Mouse (Mus musculus): Measurements from ENCODE around the gene Fhit. TPM values are rescaled to one million over a fixed set of nuclear protein-coding genes. Genes with fewer than 3 reads are reported as not detected.

Gene Fhit
- polyA plus RNA-seq, 1 experiment: not detected

DNA sequence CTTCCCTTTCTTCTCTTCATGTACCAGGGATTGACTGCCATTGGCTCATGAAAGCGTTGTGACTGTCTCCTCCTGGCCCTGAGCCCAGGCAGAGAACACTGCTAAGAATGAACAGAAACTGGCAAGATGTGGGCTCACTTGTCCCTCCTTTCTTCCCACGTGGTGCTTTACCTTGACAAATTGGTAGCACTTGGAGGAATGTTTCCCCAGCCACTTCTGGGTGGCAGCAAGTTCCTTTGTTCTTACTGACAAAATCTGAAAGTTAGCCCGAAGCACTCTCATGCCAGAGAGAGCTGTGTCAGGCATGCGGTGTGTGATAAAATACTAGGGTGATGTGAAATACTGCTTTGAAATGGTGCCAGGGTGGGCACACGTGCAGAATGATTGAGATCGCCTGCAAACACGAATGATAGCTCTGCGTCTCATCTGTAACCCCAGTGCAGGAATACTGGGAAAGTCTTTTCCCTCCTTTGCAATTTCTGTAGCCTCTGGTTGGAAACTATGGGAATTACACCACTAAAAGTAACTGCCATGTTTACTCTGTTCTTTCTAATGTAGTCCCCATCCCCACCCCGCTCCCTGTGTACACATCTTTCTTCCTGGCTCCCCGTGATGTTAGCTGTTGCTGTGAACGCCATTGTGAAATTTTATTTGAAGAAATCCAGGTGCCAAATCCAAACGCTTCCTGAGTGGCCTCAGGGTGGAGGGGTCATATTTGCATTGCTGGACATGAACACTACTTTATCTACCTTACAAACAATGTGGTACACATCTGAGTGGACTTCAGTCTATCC, 1555.1 kb downstream of the Fhit start:
- Histone ChIP-seq H3K9me3 (ENCODE audit: control insufficient read depth, low read length) (no peaks in the 10 kb centered on the region; the same call in 1 of the 2 replicates), H3K27me3 (ENCODE audit: control insufficient read depth) (no peaks in the 10 kb centered on the region), H3K4me1 (ENCODE audit: control insufficient read depth) (no peaks in the 10 kb centered on the region), H3K36me3 (ENCODE audit: control insufficient read depth) (no peaks in the 10 kb centered on the region), H3K4me3 (replicated peaks) (no peak overlapping the region)
- TF ChIP-seq TAL1 (IDR thresholded peaks at IDR 0.05; ENCODE audit: low read length) (no peak), GATA1 (IDR thresholded peaks at IDR 0.05; ENCODE audit: low read length) (no peak)

DNA sequence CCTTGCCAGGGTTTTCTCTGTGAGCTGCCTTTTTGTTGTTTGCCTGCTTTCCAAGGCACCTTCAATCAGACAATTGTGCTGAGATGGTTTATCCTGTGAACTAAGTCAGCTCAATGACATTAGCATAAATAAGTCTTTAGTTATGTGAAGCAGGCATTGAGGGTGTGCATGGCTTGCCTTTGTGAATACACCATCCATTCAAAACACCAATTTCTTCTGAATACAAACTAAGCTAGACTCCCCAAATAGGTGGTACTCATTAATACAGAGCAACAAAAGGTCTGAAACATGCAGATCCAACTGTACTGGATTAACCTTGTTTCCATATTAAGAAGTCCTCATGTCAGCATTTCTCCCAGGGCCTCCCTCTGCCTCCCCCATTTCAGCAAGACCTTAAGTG, 1561.6 kb downstream of the Fhit start:
- H3K36me3 ChIP-seq (ENCODE audit: control insufficient read depth): no peaks in the 10 kb centered on the region

DNA sequence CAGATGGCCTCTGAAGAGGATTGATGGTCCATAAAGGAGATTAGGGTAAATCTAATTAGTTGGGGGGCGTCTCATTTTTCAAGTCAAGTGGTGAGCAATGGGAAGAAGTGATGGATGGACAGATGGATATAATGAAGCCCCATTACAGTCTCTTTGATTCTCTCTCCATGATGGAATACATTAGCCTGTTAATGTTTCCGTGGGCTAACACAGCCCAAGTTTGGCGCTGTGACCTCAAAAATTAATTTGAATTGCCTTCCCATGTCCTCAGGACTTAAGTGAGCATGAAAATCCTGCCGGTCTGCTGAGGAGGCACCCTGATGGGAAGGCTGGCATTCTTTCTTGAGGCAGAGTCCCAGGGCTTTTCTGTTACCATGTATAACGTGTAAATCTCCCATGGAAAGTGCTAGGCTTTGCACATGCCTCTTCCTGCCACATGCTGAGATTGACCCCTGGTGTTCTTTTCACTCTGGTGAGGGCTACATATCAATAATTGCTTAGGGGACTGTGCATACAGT, 1564.3 kb downstream of the Fhit start:
- TF ChIP-seq TAL1 (IDR thresholded peaks at IDR 0.05; ENCODE audit: low read length): no peak
- no peak for TF ChIP-seq GATA1 (IDR thresholded peaks at IDR 0.05; ENCODE audit: low read length)
- no peaks in the 10 kb centered on the region for H3K36me3 ChIP-seq (ENCODE audit: control insufficient read depth)
- H3K4me3 ChIP-seq (replicated peaks): no peak overlapping the region
- H3K4me1 ChIP-seq (ENCODE audit: control insufficient read depth): no peaks in the 10 kb centered on the region
- H3K9me3 ChIP-seq (ENCODE audit: control insufficient read depth, low read length): no peaks in the 10 kb centered on the region
- no peaks in the 10 kb centered on the region for H3K27me3 ChIP-seq (ENCODE audit: control insufficient read depth)

More for the DNA sequence above, 1561.6 kb downstream of the Fhit start:
- no peaks in the 10 kb centered on the region for H3K4me1 ChIP-seq (ENCODE audit: control insufficient read depth)
- no peak for TF ChIP-seq GATA1 (IDR thresholded peaks at IDR 0.05; ENCODE audit: low read length)
- TF ChIP-seq TAL1 (IDR thresholded peaks at IDR 0.05; ENCODE audit: low read length): no peak
- H3K27me3 ChIP-seq (ENCODE audit: control insufficient read depth): no peaks in the 10 kb centered on the region
- no peak overlapping the region for H3K4me3 ChIP-seq (replicated peaks)
- H3K9me3 ChIP-seq (ENCODE audit: control insufficient read depth, low read length): no peaks in the 10 kb centered on the region

DNA sequence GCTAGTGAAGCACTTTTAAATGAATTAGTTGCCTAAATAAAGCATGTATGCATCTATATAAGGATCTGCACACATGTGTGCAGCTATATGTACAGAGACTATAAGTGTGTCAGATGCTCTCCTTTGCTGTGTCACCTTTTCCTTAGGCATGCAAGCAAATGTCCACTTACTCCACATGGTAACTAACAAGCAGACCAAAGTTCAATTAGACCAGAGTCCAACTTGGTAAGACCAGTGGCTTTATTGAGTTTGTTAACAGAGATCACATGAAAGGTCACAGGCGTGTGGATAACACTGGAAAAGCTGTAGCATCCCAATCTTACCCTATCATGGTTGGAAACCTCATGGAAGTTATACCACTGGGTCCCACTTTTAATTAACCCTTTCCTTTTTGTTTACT, 1572.7 kb downstream of the Fhit start:
- no peak for TF ChIP-seq GATA1 (IDR thresholded peaks at IDR 0.05; ENCODE audit: low read length)
- no peak for TF ChIP-seq TAL1 (IDR thresholded peaks at IDR 0.05; ENCODE audit: low read length)
- Histone ChIP-seq H3K4me1 (ENCODE audit: control insufficient read depth) (no peaks in the 10 kb centered on the region), H3K36me3 (ENCODE audit: control insufficient read depth) (no peaks in the 10 kb centered on the region), H3K27me3 (ENCODE audit: control insufficient read depth) (no peaks in the 10 kb centered on the region), H3K9me3 (ENCODE audit: control insufficient read depth, low read length) (no peaks in the 10 kb centered on the region), H3K4me3 (replicated peaks) (no peak overlapping the region)

DNA sequence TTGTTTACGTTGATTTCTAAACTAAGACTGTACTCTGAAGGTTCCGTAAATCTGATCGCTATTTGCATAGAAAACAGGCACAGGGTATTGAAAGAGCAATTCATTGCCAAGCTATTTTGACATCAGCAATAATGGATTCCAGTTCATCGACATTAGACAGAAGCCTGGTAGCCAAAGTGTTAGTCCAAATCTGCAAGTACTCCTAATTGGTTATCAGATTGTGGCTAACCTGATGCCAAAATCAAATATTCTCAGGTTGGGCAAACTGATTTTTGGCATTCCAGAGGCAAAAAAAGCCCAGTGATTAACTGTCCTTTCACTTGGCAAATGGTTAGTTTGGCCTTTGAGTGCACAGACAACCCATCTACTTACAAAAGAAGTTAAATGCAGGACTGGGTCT, 1573.9 kb downstream of the Fhit start:
- Histone ChIP-seq H3K36me3 (ENCODE audit: control insufficient read depth) (no peaks in the 10 kb centered on the region), H3K4me3 (replicated peaks) (no peak overlapping the region), H3K4me1 (ENCODE audit: control insufficient read depth) (no peaks in the 10 kb centered on the region), H3K9me3 (ENCODE audit: control insufficient read depth, low read length) (no peaks in the 10 kb centered on the region), H3K27me3 (ENCODE audit: control insufficient read depth) (no peaks in the 10 kb centered on the region)
- TF ChIP-seq GATA1 (IDR thresholded peaks at IDR 0.05; ENCODE audit: low read length) (no peak), TAL1 (IDR thresholded peaks at IDR 0.05; ENCODE audit: low read length) (no peak)

DNA sequence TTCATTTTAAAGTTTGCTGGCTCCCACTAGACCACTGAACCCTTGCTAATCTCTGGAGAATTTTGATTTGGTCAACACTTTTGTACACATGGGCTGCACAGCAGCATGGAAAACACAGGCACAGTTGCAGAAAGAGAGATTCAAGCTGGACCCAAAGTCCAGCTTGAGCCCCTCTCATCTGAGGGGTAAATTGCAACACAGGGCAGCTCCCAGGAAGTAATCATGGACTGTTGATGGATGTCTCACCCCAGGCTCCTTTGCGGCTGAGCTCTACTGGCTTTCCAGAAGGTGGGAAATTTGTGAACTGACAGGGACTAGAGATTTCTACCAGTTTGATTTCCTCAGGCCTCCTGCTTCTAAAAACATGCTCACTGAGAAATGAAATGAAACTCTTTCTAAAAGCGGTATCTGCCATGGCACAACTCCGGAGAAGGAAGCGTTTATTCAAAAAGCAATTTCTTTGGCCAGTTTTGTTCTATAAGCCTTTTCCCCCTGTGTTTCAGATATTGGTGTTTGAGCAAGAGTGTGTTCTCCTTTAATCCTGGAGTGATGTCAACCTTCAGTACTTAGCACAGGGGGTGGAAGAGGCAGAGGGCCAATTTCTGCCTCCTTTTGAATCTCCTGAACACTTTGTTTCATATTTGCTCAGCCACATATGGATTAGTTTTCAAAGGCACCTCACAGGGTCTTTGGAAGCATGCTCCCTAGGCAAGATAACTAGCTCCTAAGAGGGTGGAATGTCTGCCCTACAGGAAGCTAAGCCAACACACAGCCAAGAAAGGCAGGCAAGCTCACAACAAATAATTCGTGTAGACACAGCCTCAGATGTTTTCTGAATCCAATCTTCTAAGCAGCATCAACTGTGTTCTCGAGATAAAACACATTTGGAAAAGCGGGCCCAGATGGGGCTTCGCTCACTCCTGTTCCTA, 1578.3 kb downstream of the Fhit start:
- Histone ChIP-seq H3K9me3 (ENCODE audit: control insufficient read depth, low read length) (no peaks in the 10 kb centered on the region), H3K4me1 (ENCODE audit: control insufficient read depth) (no peaks in the 10 kb centered on the region)
- TF ChIP-seq TAL1 (IDR thresholded peaks at IDR 0.05; ENCODE audit: low read length) (no peak), GATA1 (IDR thresholded peaks at IDR 0.05; ENCODE audit: low read length) (no peak)

DNA sequence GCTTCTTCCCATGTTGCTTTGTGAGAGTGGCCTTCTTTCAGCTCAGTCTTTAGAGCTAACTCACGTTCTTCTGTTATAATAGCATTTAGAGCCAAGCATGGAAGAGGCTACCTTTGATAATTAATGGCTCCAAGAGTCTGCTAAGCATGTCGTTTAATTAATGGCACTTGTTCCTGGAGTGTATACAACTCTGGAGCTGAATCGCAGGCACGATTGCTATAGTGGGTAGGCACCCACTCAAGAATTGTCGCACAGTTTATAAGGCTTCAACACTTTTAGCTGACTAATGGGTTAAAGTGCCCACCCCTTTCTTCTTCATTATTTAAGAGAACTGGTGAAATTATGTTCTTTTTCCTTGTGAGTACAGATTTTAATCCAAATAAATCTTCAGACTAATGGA, 1605.5 kb downstream of the Fhit start:
- H3K4me3 ChIP-seq (replicated peaks): no peak overlapping the region
- no peak for TF ChIP-seq TAL1 (IDR thresholded peaks at IDR 0.05; ENCODE audit: low read length)
- no peak for TF ChIP-seq GATA1 (IDR thresholded peaks at IDR 0.05; ENCODE audit: low read length)
- no peaks in the 10 kb centered on the region for H3K4me1 ChIP-seq (ENCODE audit: control insufficient read depth)
- H3K9me3 ChIP-seq (ENCODE audit: control insufficient read depth, low read length): no peaks in the 10 kb centered on the region
- no peaks in the 10 kb centered on the region for H3K27me3 ChIP-seq (ENCODE audit: control insufficient read depth)
- no peaks in the 10 kb centered on the region for H3K36me3 ChIP-seq (ENCODE audit: control insufficient read depth)

More for the DNA sequence above, 1578.3 kb downstream of the Fhit start:
- no peaks in the 10 kb centered on the region for H3K27me3 ChIP-seq (ENCODE audit: control insufficient read depth)
- H3K4me3 ChIP-seq (replicated peaks): no peak overlapping the region
- H3K36me3 ChIP-seq (ENCODE audit: control insufficient read depth): no peaks in the 10 kb centered on the region

DNA sequence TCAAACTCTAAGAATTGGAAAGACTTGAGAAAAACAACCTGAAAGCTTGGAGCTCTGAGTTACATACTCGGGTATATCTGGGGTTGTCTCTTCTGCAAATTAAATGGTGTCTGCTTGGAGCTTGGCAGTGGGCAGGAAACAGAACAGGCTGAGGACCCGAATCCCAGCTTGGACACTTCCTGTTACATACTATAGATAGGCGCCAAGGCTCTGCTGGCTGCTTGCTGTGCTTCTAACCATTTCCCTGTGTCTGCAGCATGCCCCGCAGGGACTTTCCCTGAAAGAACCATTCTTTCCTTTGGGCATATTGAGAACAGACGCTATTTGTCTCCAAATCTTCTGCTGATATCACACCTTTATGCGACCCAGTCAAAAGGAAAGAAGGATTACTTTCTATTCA, 1606.0 kb downstream of the Fhit start:
- Histone ChIP-seq H3K9me3 (ENCODE audit: control insufficient read depth, low read length) (no peaks in the 10 kb centered on the region), H3K27me3 (ENCODE audit: control insufficient read depth) (no peaks in the 10 kb centered on the region), H3K4me1 (ENCODE audit: control insufficient read depth) (no peaks in the 10 kb centered on the region), H3K36me3 (ENCODE audit: control insufficient read depth) (no peaks in the 10 kb centered on the region), H3K4me3 (replicated peaks) (no peak overlapping the region)
- TF ChIP-seq TAL1 (IDR thresholded peaks at IDR 0.05; ENCODE audit: low read length): no peak
- no peak for TF ChIP-seq GATA1 (IDR thresholded peaks at IDR 0.05; ENCODE audit: low read length)

DNA sequence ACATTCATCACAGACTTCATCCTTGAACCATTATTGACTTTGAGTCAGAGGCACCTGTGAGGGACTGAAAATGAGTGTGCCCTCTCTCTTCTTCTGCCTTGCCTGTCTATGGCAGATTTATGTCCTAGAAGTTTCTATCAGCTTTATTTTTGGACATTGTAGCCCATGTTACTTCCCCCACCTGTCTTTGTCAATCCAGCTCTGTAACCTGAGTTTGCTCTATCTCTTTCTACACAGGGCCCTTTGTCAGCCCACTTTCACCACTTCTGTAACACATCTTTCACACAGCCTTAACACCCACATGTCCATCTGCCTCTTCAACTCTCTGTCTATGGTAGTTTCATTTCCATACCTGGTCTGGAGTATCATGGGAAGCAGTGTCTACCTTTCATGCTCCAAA, 1609.7 kb downstream of the Fhit start:
- TF ChIP-seq TAL1 (IDR thresholded peaks at IDR 0.05; ENCODE audit: low read length) (no peak), GATA1 (IDR thresholded peaks at IDR 0.05; ENCODE audit: low read length) (no peak)
- Histone ChIP-seq H3K9me3 (ENCODE audit: control insufficient read depth, low read length) (no peaks in the 10 kb centered on the region), H3K4me3 (replicated peaks) (no peak overlapping the region), H3K4me1 (ENCODE audit: control insufficient read depth) (no peaks in the 10 kb centered on the region), H3K27me3 (ENCODE audit: control insufficient read depth) (no peaks in the 10 kb centered on the region), H3K36me3 (ENCODE audit: control insufficient read depth) (no peaks in the 10 kb centered on the region)

Measured in erythroblast, embryonic 14.5 days (primary cell).